Mouse (Mus musculus) limb, embryonic 13.5 days (tissue): ENCODE measurements around the gene Ccdc191. TPM values are rescaled to one million over a fixed set of nuclear protein-coding genes. Genes with fewer than 3 reads are reported as not detected.

Source experiments
- ATAC-seq: fragments of 200-750 bp; cut with Nextera tagmentation; 2 replicates; pipeline ENCODE4 v1.8.0; 2017; ENCODE audit warnings: low read depth, moderate number of reproducible peaks, moderate TSS enrichment; ENCODE audit not compliant: low FRiP score
- H3K27ac ChIP-seq: fragments of 300-500 bp; sonication (generic); 2 replicates; pipeline ENCODE4 v1.5.1; 2015; ENCODE audit warnings: inconsistent platforms, mild to moderate bottlenecking, moderate library complexity
- H3K27me3 ChIP-seq: fragments of 300-500 bp; sonication (generic); 2 replicates; pipeline ENCODE4 v1.6.1; 2015; ENCODE audit warnings: mild to moderate bottlenecking, inconsistent platforms
- H3K36me3 ChIP-seq: fragments of 300-500 bp; sonication (generic); 2 replicates; pipeline ENCODE4 v1.6.1; 2015; ENCODE audit warnings: inconsistent platforms, mild to moderate bottlenecking, moderate library complexity
- H3K4me1 ChIP-seq: fragments of 300-500 bp; sonication (generic); 2 replicates; pipeline ENCODE4 v1.6.1; 2015; ENCODE audit warnings: inconsistent platforms
- H3K4me2 ChIP-seq: fragments of 300-500 bp; sonication (generic); replicated peaks from 2 replicates; pipeline ENCODE4 v1.6.1; 2015; ENCODE audit warnings: inconsistent platforms, mild to moderate bottlenecking, moderate library complexity
- H3K4me3 ChIP-seq: fragments of 300-500 bp; sonication (generic); 2 replicates; pipeline ENCODE4 v1.5.1; 2015; ENCODE audit warnings: moderate library complexity, mild to moderate bottlenecking, inconsistent platforms
- H3K9ac ChIP-seq: fragments of 300-500 bp; sonication (generic); 2 replicates; pipeline ENCODE4 v1.6.1; 2015; ENCODE audit warnings: mild to moderate bottlenecking, inconsistent platforms
- H3K9me3 ChIP-seq: fragments of 300-500 bp; sonication (generic); 2 replicates; pipeline ENCODE4 v1.6.1; 2016; ENCODE audit warnings: inconsistent platforms
- WGBS: fragments of 180-500 bp; shearing (Covaris S2); methylation state at CpG from one replicate; pipeline ENCODE4 v1.1.7; 2015; 5-methylcytosine and 5-hydroxymethylcytosine counted together
- polyA plus RNA-seq: library from polyadenylated mRNA; unstranded; fragments of >200 nt; fragmentation: Nextera tagmentation; extraction: Ambion mirVana; gene quantifications from 2 replicates; pipeline ENCODE4 v1.2.1, GENCODE M21; 2015

Gene Ccdc191
- polyA plus RNA-seq, 1 experiment from 2014 or later: 13.6 TPM

DNA sequence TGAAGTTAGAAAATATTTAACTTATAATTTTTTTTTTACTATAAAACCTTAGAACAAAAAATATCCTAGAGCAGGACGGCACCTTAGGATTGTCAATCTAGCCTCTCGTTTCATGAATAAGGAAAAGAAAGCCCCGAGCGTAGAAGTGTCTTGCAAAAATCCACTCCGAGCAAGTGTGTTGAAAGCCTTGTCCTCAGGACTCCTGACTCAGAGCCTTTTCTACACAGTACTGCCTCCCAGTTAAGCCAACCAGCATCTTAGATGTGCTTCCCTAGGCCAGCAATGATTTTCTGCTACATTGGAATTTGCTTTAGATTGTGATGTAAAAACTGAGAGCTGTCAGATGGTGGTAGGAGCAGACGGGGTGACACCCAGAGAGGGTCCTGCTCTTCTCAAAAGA is 43.4 kb downstream of the Ccdc191 start:
- 85% methylated on average over 6 of the region's 6 CpGs for WGBS
- no peak for ATAC-seq
- Histone ChIP-seq H3K9ac (no peak overlapping the region), H3K4me1 (peaks cover 7% of the 10 kb centered on the region; the same call in 1 of the 2 replicates), H3K4me3 (no peak overlapping the region), H3K27me3 (no peaks in the 10 kb centered on the region), H3K9me3 (no peaks in the 10 kb centered on the region), H3K36me3 (no peaks in the 10 kb centered on the region), H3K27ac (no peak overlapping the region), H3K4me2 (no peak overlapping the region)

DNA sequence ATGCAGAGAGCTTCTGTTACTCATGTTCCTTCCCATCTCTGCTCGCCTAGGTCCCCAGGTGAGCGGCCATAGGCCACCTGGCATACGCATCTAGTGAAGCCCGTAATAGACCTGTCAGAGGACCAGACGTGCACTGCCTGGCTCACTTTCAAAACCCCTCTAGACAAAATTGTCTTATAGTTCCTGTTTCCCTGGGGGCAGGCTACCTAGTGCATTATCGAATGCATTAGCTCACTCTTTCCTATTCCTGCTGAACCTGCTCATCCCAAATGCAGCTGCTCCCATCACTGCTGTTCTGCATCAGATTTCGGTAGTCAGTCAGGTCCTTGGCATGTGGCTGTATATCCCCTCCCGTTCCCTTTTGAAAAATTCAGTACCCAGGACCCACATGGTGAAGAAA is 45.3 kb downstream of the Ccdc191 start:
- no peaks in the 10 kb centered on the region for H3K27me3 ChIP-seq
- no peak overlapping the region for H3K9ac ChIP-seq
- no peak overlapping the region for H3K4me2 ChIP-seq
- H3K9me3 ChIP-seq: no peaks in the 10 kb centered on the region
- no peak for ATAC-seq
- no peaks in the 10 kb centered on the region for H3K36me3 ChIP-seq
- H3K4me3 ChIP-seq: no peak overlapping the region
- no peak overlapping the region for H3K27ac ChIP-seq
- H3K4me1 ChIP-seq: peaks cover 7% of the 10 kb centered on the region; the same call in 1 of the 2 replicates
- WGBS: 75% methylated on average over 8 of the region's 8 CpGs

DNA sequence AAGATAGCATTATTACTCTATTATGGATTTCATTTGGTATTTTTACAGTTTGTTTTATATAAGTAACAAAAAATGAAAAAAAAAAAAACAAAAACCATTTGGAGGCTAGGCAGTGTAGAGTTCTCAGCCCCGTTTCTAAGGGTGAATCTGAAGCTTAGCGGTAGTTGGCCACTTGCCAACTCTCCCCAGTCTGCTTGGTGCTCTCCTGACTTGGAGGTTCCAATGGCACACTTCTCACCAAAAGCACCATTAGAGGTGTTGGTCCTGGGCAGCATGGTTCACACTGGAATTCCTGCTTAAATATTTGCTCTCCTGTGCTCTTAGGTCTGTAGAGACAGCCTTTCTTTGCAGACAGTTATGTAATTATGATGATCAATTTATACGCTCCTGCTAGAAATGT is 45.8 kb downstream of the Ccdc191 start:
- Histone ChIP-seq H3K27ac (no peak overlapping the region), H3K27me3 (no peaks in the 10 kb centered on the region), H3K36me3 (no peaks in the 10 kb centered on the region), H3K4me2 (no peak overlapping the region), H3K9me3 (no peaks in the 10 kb centered on the region), H3K9ac (no peak overlapping the region), H3K4me1 (peaks cover 7% of the 10 kb centered on the region; the same call in 1 of the 2 replicates), H3K4me3 (no peak overlapping the region)
- 65% methylated on average over 3 of the region's 3 CpGs for WGBS
- no peak for ATAC-seq

DNA sequence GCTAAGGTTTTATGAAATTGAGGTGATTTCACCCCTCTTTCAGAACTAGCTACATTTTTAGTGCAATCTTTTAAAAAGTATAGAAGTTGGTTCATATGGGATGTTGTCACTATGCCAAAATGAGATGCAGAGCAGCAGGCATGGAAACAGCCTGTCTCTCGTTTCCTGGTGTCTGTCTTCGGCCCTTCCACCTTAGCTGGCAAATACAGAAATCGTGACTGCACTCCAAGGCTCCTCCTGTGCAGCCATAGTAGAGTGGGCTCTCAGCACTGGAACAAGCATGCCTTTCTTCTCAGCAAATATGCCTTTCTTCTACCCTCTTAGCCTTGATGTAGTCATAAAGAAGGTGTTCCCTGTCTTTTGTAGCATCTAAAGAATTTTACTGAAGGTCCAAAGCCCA is 46.3 kb downstream of the Ccdc191 start:
- no peaks in the 10 kb centered on the region for H3K36me3 ChIP-seq
- no peaks in the 10 kb centered on the region for H3K27me3 ChIP-seq
- WGBS: 76% methylated on average over 3 of the region's 3 CpGs
- H3K9me3 ChIP-seq: no peaks in the 10 kb centered on the region
- no peak overlapping the region for H3K4me2 ChIP-seq
- H3K4me3 ChIP-seq: no peak overlapping the region
- no peak overlapping the region for H3K9ac ChIP-seq
- H3K27ac ChIP-seq: no peak overlapping the region
- no peak for ATAC-seq
- H3K4me1 ChIP-seq: peaks cover 9% of the 10 kb centered on the region; the same call in 1 of the 2 replicates

DNA sequence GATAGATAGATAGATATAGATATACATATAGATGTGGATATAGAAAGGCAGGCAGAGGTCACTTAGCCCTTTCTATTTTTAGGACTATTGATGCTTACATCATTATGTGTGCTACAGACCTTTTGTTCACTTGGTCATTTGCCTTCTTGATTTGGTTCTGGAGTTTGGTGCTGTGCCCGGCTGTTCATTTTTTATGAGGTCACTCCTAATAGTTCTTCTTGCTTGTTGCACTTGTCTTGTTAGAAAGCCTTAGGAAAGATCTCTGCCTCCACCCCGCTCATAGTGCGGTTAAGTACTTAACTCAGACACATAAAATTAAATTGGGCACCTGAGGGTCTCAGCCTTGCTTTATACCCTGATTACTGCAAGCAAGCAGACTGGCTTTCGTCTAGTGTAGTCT is 51.2 kb downstream of the Ccdc191 start:
- Histone ChIP-seq H3K36me3 (no peaks in the 10 kb centered on the region), H3K9me3 (no peaks in the 10 kb centered on the region), H3K4me2 (no peak overlapping the region), H3K27ac (no peak overlapping the region), H3K9ac (no peak overlapping the region), H3K27me3 (no peaks in the 10 kb centered on the region), H3K4me1 (peaks cover 8% of the 10 kb centered on the region), H3K4me3 (no peak overlapping the region)
- WGBS: 35% methylated on average over 4 of the region's 4 CpGs
- peak; percentile 48; the same call in 1 of the 2 replicates for ATAC-seq

DNA sequence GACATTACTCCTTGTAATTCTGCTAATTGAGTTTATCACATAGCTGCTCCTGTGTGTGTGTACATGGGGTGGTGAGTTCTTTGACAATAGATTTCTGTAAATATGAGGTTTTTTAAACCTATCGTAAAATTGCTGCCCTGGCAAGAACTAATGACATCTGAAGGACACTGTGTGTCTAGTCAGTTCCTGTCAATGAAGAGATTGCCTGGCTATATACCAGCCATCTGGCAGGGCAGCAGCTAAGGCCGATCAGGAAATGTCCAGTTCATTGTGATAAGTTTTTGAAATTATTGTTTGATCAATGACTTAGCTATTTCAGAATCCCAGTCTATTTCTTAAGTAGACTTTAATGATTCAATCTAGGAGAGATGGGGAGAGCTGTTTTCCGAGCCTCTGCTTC is 55.8 kb downstream of the Ccdc191 start:
- H3K9ac ChIP-seq: no peak overlapping the region
- H3K4me2 ChIP-seq: no peak overlapping the region
- no peak overlapping the region for H3K27ac ChIP-seq
- no peak for ATAC-seq
- H3K4me3 ChIP-seq: no peak overlapping the region
- H3K4me1 ChIP-seq: peaks cover 8% of the 10 kb centered on the region
- H3K36me3 ChIP-seq: no peaks in the 10 kb centered on the region
- 83% methylated on average over 3 of the region's 3 CpGs for WGBS
- no peaks in the 10 kb centered on the region for H3K9me3 ChIP-seq
- no peaks in the 10 kb centered on the region for H3K27me3 ChIP-seq

DNA sequence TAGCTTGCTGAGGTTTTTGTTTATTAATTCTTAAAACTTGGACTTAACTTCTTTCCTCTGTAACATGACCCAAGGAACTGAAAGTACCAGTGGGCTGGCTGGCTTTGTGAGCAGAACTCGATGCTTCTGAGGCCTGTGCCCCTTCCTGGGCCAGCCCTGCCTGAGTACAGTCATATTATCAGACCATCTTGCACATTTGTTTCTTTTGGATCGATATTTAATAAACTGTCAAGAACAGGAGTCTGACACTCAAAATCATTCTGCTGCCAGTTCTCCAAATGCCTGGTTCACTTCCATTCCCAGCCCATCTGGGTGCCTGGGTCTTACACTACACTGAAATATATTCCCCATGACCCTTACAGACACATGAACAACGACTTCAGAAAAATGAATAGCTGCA is 56.3 kb downstream of the Ccdc191 start:
- H3K4me2 ChIP-seq: no peak overlapping the region
- no peaks in the 10 kb centered on the region for H3K36me3 ChIP-seq
- H3K9me3 ChIP-seq: no peaks in the 10 kb centered on the region
- no peak for ATAC-seq
- H3K27ac ChIP-seq: no peak overlapping the region
- H3K4me3 ChIP-seq: no peak overlapping the region
- H3K27me3 ChIP-seq: no peaks in the 10 kb centered on the region
- H3K4me1 ChIP-seq: peaks cover 7% of the 10 kb centered on the region
- WGBS: 63% methylated on average over 3 of the region's 3 CpGs
- no peak overlapping the region for H3K9ac ChIP-seq

DNA sequence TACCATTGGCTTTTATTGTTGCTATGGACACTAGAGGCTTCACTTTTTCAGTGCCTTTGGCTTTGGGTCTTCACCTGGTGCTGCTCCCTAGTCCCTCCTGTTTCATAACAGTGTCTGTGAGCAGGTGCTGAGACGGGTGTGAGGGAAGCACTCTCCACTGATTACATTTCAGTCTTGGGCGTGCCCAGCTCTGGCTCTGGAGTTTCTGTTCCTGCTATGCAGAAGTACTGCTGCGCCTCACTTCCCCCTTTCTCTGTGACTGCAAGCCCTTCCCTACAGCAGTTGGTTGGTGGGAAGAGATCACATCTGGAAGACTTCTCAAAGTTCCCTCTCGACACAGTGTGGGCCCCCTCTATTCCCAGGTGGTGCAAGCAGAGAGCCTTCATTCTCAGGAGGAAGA is 62.0 kb downstream of the Ccdc191 start:
- no peaks in the 10 kb centered on the region for H3K36me3 ChIP-seq
- H3K27me3 ChIP-seq: no peaks in the 10 kb centered on the region
- ATAC-seq: no peak
- 71% methylated on average over 4 of the region's 4 CpGs for WGBS
- no peaks in the 10 kb centered on the region for H3K4me1 ChIP-seq
- no peak overlapping the region for H3K4me2 ChIP-seq
- H3K9ac ChIP-seq: no peak overlapping the region
- no peaks in the 10 kb centered on the region for H3K9me3 ChIP-seq
- H3K27ac ChIP-seq: no peak overlapping the region
- no peak overlapping the region for H3K4me3 ChIP-seq

DNA sequence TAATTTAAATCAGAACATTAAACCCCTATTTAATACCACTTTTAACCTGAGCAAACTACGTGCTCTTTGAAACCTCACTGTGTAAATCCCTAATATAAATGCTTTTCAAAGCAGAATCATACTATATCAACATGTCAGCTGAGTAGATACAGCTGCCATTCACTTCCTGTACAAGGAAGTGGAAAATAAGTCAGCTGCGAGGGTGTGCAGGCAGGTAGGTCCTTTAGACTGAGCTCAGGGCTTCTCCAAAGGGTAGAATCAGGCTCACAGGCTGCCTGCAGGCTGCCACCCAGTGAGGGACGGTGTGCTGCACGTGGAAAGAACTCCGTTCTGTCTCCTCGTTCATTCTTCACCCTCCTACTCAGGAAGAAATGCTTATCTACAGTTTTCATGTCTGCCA is 65.3 kb downstream of the Ccdc191 start:
- no peaks in the 10 kb centered on the region for H3K36me3 ChIP-seq
- H3K27me3 ChIP-seq: no peaks in the 10 kb centered on the region
- no peaks in the 10 kb centered on the region for H3K9me3 ChIP-seq
- no peak overlapping the region for H3K9ac ChIP-seq
- no peak overlapping the region for H3K4me2 ChIP-seq
- peaks cover 5% of the 10 kb centered on the region; the same call in 1 of the 2 replicates for H3K4me1 ChIP-seq
- H3K27ac ChIP-seq: no peak overlapping the region
- no peak for ATAC-seq
- WGBS: 76% methylated on average over 6 of the region's 6 CpGs
- H3K4me3 ChIP-seq: no peak overlapping the region

DNA sequence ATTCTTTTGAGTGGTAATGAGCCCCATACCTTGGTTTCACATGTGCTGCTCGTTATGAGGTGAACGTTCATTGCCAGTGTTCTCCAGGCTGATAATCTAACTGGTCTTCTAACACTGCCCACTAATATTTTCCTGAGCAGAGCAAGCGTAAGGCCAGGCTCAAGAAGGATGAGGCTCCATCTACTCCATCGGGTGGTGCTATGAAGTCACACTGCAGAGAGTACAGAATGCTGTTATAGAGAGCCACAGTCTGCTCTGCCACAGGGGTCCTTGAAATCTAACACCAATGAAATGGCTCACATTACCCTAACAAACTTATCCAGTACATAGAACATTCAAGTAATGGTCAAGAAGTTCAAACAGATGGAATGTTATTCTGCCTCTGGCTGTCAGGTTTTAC is 68.4 kb downstream of the Ccdc191 start:
- no peaks in the 10 kb centered on the region for H3K36me3 ChIP-seq
- no peak overlapping the region for H3K27ac ChIP-seq
- 43% methylated on average over 4 of the region's 4 CpGs for WGBS
- H3K4me1 ChIP-seq: peaks cover 5% of the 10 kb centered on the region; the same call in 1 of the 2 replicates
- no peak overlapping the region for H3K4me2 ChIP-seq
- no peak overlapping the region for H3K9ac ChIP-seq
- ATAC-seq: no peak
- no peak overlapping the region for H3K4me3 ChIP-seq
- no peaks in the 10 kb centered on the region for H3K27me3 ChIP-seq
- H3K9me3 ChIP-seq: no peaks in the 10 kb centered on the region

DNA sequence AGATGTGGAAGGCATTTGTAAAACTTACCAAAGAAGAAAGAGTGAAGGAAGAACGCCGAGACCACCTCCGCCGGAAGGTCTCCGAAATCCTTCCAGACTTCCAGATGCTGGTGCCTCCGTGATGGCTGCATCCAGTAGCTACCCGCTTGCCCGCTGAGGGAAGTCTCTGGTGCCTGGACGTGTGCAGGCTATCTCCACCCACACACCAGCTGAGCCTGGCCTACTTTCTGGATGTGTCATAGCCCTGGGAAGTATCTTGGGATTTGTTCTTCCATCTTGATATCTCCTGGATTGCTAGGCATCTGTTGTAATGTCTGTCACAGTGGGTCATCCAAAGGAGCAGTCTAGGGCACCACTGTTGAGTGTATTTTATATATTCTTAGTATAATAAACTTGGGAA is 73.7 kb downstream of the Ccdc191 start:
- no peak overlapping the region for H3K4me2 ChIP-seq
- no peak overlapping the region for H3K27ac ChIP-seq
- no peaks in the 10 kb centered on the region for H3K27me3 ChIP-seq
- 92% methylated on average over 9 of the region's 9 CpGs for WGBS
- H3K36me3 ChIP-seq: no peaks in the 10 kb centered on the region
- no peak overlapping the region for H3K4me3 ChIP-seq
- H3K9ac ChIP-seq: no peak overlapping the region
- H3K9me3 ChIP-seq: no peaks in the 10 kb centered on the region
- 0 out of 2 replicates have a peak, but pooled peaks cover under 1% of the 10 kb centered on the region for H3K4me1 ChIP-seq
- ATAC-seq: no peak

DNA sequence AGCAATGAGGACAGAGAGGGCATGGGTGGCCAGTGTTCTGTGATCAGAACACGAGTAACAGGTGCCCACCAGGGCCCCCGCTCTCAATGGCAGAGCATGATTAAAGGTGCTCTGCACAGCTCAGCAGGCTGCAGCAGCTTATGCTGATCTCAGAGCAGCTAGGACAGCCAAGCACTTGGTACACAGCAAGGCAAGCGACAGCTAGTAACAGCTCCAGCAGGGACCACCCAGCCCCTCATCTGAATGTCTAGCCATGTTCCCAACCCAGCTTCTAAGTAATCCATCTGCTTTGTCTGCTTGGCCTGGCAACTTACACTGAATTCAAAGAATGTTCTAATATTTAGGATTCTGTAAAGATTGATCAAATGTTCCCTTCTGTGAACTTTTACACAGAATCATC is 74.2 kb downstream of the Ccdc191 start:
- H3K36me3 ChIP-seq: no peaks in the 10 kb centered on the region
- no peaks in the 10 kb centered on the region for H3K27me3 ChIP-seq
- 86% methylated on average over 3 of the region's 3 CpGs for WGBS
- no peaks in the 10 kb centered on the region for H3K4me1 ChIP-seq
- no peak overlapping the region for H3K27ac ChIP-seq
- ATAC-seq: no peak
- no peak overlapping the region for H3K4me2 ChIP-seq
- no peak overlapping the region for H3K4me3 ChIP-seq
- H3K9me3 ChIP-seq: no peaks in the 10 kb centered on the region
- H3K9ac ChIP-seq: no peak overlapping the region

DNA sequence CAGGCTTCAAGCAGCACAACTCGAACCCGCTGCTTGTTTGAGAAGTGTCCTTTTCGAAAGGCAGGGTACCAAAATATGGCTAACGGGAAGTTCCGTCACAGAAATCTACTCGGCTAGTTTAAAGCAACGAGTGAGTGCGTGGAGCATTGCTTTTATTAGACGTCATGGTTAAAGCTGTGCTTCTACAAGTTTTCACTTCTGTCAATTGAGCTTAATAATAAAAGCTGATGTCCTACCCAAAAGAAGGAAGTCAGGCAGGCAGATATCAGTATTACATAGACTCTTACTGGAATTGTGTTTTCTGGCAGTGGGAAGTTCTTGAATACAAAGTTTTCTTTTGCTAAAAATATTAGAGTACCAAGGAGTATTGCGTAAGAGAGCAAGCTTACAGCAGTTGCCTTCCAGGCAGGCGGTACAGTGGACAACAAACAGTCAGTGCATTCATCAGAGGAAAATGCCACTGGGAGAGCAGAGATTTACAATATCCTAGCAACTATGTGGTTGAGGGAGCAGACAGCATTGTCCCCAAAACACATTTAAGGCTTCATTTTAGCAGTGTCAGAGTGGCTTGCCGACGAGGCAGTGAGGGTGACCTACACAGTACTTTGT is 76.3 kb downstream of the Ccdc191 start:
- 85% methylated on average over 13 of the region's 13 CpGs for WGBS
- no peaks in the 10 kb centered on the region for H3K27me3 ChIP-seq
- H3K4me3 ChIP-seq: no peak overlapping the region
- ATAC-seq: no peak
- no peaks in the 10 kb centered on the region for H3K4me1 ChIP-seq
- H3K27ac ChIP-seq: no peak overlapping the region
- H3K4me2 ChIP-seq: no peak overlapping the region
- no peaks in the 10 kb centered on the region for H3K9me3 ChIP-seq
- no peak overlapping the region for H3K9ac ChIP-seq
- H3K36me3 ChIP-seq: no peaks in the 10 kb centered on the region
